Mouse (Mus musculus): ENCODE measurements around the gene Cacna2d3. TPM values are rescaled to one million over a fixed set of nuclear protein-coding genes. Genes with fewer than 3 reads are reported as not detected.

Gene Cacna2d3
- polyA plus RNA-seq, 1 experiment from 2014 or later = 1.3 TPM

GRCm38 (mm10) chr14:29030519-29030918, 691.1 kb downstream of the Cacna2d3 start:
- WGBS = 40% methylated on average over 9 of the region's 9 CpGs
- H3K27me3 ChIP-seq (ENCODE audit: control insufficient read depth, insufficient read depth, low read length) = no peaks in the 10 kb centered on the region
- no peaks in the 10 kb centered on the region for H3K9me3 ChIP-seq (ENCODE audit: control insufficient read depth, low read length)
- no peak overlapping the region for H3K27ac ChIP-seq (replicated peaks in 1 of 2; ENCODE audit: control insufficient read depth in 1 of 2, insufficient read depth in 1 of 2, low read depth in 2 of 2, low read length in 2 of 2)
- H3K4me2 ChIP-seq (ENCODE audit: low read length) = no peak overlapping the region
- H3K4me3 ChIP-seq (ENCODE audit: control insufficient read depth in 1 of 2, insufficient read depth in 1 of 2, low read depth in 1 of 2, low read length in 2 of 2) = no peak overlapping the region
- peaks cover 12% of the 10 kb centered on the region in 2 experiments for H3K4me1 ChIP-seq (ENCODE audit: control insufficient read depth in 2 of 2, insufficient read depth in 2 of 2, low read length in 2 of 2)
- H3K36me3 ChIP-seq (ENCODE audit: control insufficient read depth, insufficient read depth, low read length) = no peaks in the 10 kb centered on the region
- no peak for ATAC-seq (ENCODE audit: insufficient number of reproducible peaks, insufficient read depth, low FRiP score, low read depth)
- no peak overlapping the region for H3K9ac ChIP-seq (ENCODE audit: low read length)

GRCm38 (mm10) chr14:29029896-29030420, 691.7 kb downstream of the Cacna2d3 start:
- Histone ChIP-seq H3K9ac (ENCODE audit: low read length) (no peak overlapping the region), H3K4me2 (ENCODE audit: low read length) (no peak overlapping the region)

GRCm38 (mm10) chr14:29029107-29029469, 692.6 kb downstream of the Cacna2d3 start:
- H3K36me3 ChIP-seq (ENCODE audit: control insufficient read depth, insufficient read depth, low read length) = no peaks in the 10 kb centered on the region
- no peak overlapping the region for H3K9ac ChIP-seq (ENCODE audit: low read length)
- H3K27me3 ChIP-seq (ENCODE audit: control insufficient read depth, insufficient read depth, low read length) = no peaks in the 10 kb centered on the region
- no peak overlapping the region for H3K4me2 ChIP-seq (ENCODE audit: low read length)
- peaks cover 12% of the 10 kb centered on the region in 2 experiments for H3K4me1 ChIP-seq (ENCODE audit: control insufficient read depth in 2 of 2, insufficient read depth in 2 of 2, low read length in 2 of 2)
- no peak overlapping the region for H3K27ac ChIP-seq (replicated peaks in 1 of 2; ENCODE audit: control insufficient read depth in 1 of 2, insufficient read depth in 1 of 2, low read depth in 2 of 2, low read length in 2 of 2)
- H3K9me3 ChIP-seq (ENCODE audit: control insufficient read depth, low read length) = no peaks in the 10 kb centered on the region
- 83% methylated on average over 2 of the region's 2 CpGs for WGBS
- ATAC-seq (ENCODE audit: insufficient number of reproducible peaks, insufficient read depth, low FRiP score, low read depth) = no peak
- H3K4me3 ChIP-seq (ENCODE audit: control insufficient read depth in 1 of 2, insufficient read depth in 1 of 2, low read depth in 1 of 2, low read length in 2 of 2) = no peak overlapping the region

More at GRCm38 (mm10) chr14:29029896-29030420, 691.7 kb downstream of the Cacna2d3 start:
- Histone ChIP-seq H3K4me3 (ENCODE audit: control insufficient read depth in 1 of 2, insufficient read depth in 1 of 2, low read depth in 1 of 2, low read length in 2 of 2) (no peak overlapping the region), H3K9me3 (ENCODE audit: control insufficient read depth, low read length) (no peaks in the 10 kb centered on the region), H3K27me3 (ENCODE audit: control insufficient read depth, insufficient read depth, low read length) (no peaks in the 10 kb centered on the region), H3K27ac (replicated peaks in 1 of 2; ENCODE audit: control insufficient read depth in 1 of 2, insufficient read depth in 1 of 2, low read depth in 2 of 2, low read length in 2 of 2) (no peak overlapping the region), H3K36me3 (ENCODE audit: control insufficient read depth, insufficient read depth, low read length) (no peaks in the 10 kb centered on the region), H3K4me1 (ENCODE audit: control insufficient read depth in 2 of 2, insufficient read depth in 2 of 2, low read length in 2 of 2) (peaks cover 12% of the 10 kb centered on the region in 2 experiments)
- ATAC-seq (ENCODE audit: insufficient number of reproducible peaks, insufficient read depth, low FRiP score, low read depth) = no peak
- 32% methylated on average over 11 of the region's 11 CpGs for WGBS

GRCm38 (mm10) chr14:29028391-29029106, 693.1 kb downstream of the Cacna2d3 start:
- Histone ChIP-seq H3K4me3 (ENCODE audit: control insufficient read depth in 1 of 2, insufficient read depth in 1 of 2, low read depth in 1 of 2, low read length in 2 of 2) (no peak overlapping the region), H3K9me3 (ENCODE audit: control insufficient read depth, low read length) (no peaks in the 10 kb centered on the region), H3K27ac (replicated peaks in 1 of 2; ENCODE audit: control insufficient read depth in 1 of 2, insufficient read depth in 1 of 2, low read depth in 2 of 2, low read length in 2 of 2) (no peak overlapping the region), H3K9ac (ENCODE audit: low read length) (no peak overlapping the region), H3K4me2 (ENCODE audit: low read length) (no peak overlapping the region), H3K27me3 (ENCODE audit: control insufficient read depth, insufficient read depth, low read length) (no peaks in the 10 kb centered on the region), H3K4me1 (ENCODE audit: control insufficient read depth in 2 of 2, insufficient read depth in 2 of 2, low read length in 2 of 2) (peaks cover 12 to 14% of the 10 kb centered on the region in 2 experiments), H3K36me3 (ENCODE audit: control insufficient read depth, insufficient read depth, low read length) (no peaks in the 10 kb centered on the region)
- ATAC-seq (ENCODE audit: insufficient number of reproducible peaks, insufficient read depth, low FRiP score, low read depth) = no peak
- 87% methylated on average over 6 of the region's 6 CpGs for WGBS

- WGBS = 86% methylated on average over 5 of the region's 5 CpGs
- H3K9ac ChIP-seq (ENCODE audit: low read length) = no peak overlapping the region
- no peaks in the 10 kb centered on the region for H3K9me3 ChIP-seq (ENCODE audit: control insufficient read depth, low read length)
- no peak overlapping the region for H3K4me3 ChIP-seq (ENCODE audit: control insufficient read depth in 1 of 2, insufficient read depth in 1 of 2, low read depth in 1 of 2, low read length in 2 of 2)
- ATAC-seq (ENCODE audit: insufficient number of reproducible peaks, insufficient read depth, low FRiP score, low read depth) = no peak
- no peak overlapping the region for H3K4me2 ChIP-seq (ENCODE audit: low read length)
- H3K27ac ChIP-seq (replicated peaks in 1 of 2; ENCODE audit: control insufficient read depth in 1 of 2, insufficient read depth in 1 of 2, low read depth in 2 of 2, low read length in 2 of 2) = no peak overlapping the region
- H3K36me3 ChIP-seq (ENCODE audit: control insufficient read depth, insufficient read depth, low read length) = no peaks in the 10 kb centered on the region
- no peaks in the 10 kb centered on the region for H3K27me3 ChIP-seq (ENCODE audit: control insufficient read depth, insufficient read depth, low read length)
- H3K4me1 ChIP-seq (ENCODE audit: control insufficient read depth in 2 of 2, insufficient read depth in 2 of 2, low read length in 2 of 2) = peaks cover 12 to 16% of the 10 kb centered on the region in 2 experiments
Measured at GRCm38 (mm10) chr14:29027276-29027675, 694.4 kb downstream of the Cacna2d3 start.

- H3K9ac ChIP-seq (ENCODE audit: low read length) = no peak overlapping the region
- H3K4me3 ChIP-seq (ENCODE audit: control insufficient read depth in 1 of 2, insufficient read depth in 1 of 2, low read depth in 1 of 2, low read length in 2 of 2) = no peak overlapping the region
- H3K27me3 ChIP-seq (ENCODE audit: control insufficient read depth, insufficient read depth, low read length) = no peaks in the 10 kb centered on the region
- no peaks in the 10 kb centered on the region for H3K36me3 ChIP-seq (ENCODE audit: control insufficient read depth, insufficient read depth, low read length)
- H3K9me3 ChIP-seq (ENCODE audit: control insufficient read depth, low read length) = no peaks in the 10 kb centered on the region
- ATAC-seq (ENCODE audit: insufficient number of reproducible peaks, insufficient read depth, low FRiP score, low read depth) = no peak
- no peak overlapping the region for H3K27ac ChIP-seq (replicated peaks in 1 of 2; ENCODE audit: control insufficient read depth in 1 of 2, insufficient read depth in 1 of 2, low read depth in 2 of 2, low read length in 2 of 2)
- H3K4me1 ChIP-seq (ENCODE audit: control insufficient read depth in 2 of 2, insufficient read depth in 2 of 2, low read length in 2 of 2) = peaks cover 7 to 10% of the 10 kb centered on the region in 2 experiments; a peak in 3 of 4 replicates
- H3K4me2 ChIP-seq (ENCODE audit: low read length) = no peak overlapping the region
- WGBS = 63% methylated on average over 6 of the region's 6 CpGs
Measured at GRCm38 (mm10) chr14:29025335-29025734, 696.3 kb downstream of the Cacna2d3 start.

GRCm38 (mm10) chr14:29023246-29023645, 698.4 kb downstream of the Cacna2d3 start:
- Histone ChIP-seq H3K4me1 (ENCODE audit: control insufficient read depth in 2 of 2, insufficient read depth in 2 of 2, low read length in 2 of 2) (peaks cover 4 to 9% of the 10 kb centered on the region in 2 experiments; a peak in 2 of 4 replicates), H3K27me3 (ENCODE audit: control insufficient read depth, insufficient read depth, low read length) (no peaks in the 10 kb centered on the region), H3K27ac (replicated peaks in 1 of 2; ENCODE audit: control insufficient read depth in 1 of 2, insufficient read depth in 1 of 2, low read depth in 2 of 2, low read length in 2 of 2) (no peak overlapping the region), H3K9ac (ENCODE audit: low read length) (no peak overlapping the region), H3K36me3 (ENCODE audit: control insufficient read depth, insufficient read depth, low read length) (no peaks in the 10 kb centered on the region), H3K4me2 (ENCODE audit: low read length) (no peak overlapping the region), H3K9me3 (ENCODE audit: control insufficient read depth, low read length) (no peaks in the 10 kb centered on the region), H3K4me3 (ENCODE audit: control insufficient read depth in 1 of 2, insufficient read depth in 1 of 2, low read depth in 1 of 2, low read length in 2 of 2) (no peak overlapping the region)
- WGBS = 89% methylated on average over 4 of the region's 4 CpGs
- ATAC-seq (ENCODE audit: insufficient number of reproducible peaks, insufficient read depth, low FRiP score, low read depth) = no peak
